Mouse (Mus musculus) ovary, adult 18-20 months (tissue): ENCODE measurements around the gene Mgat4c.

Experiments
- DNase-seq: peaks from one replicate; pipeline ENCODE4 v3.0.0; 2022; ENCODE audit warnings: low spot score, mixed read lengths

Mgat4c gene

GRCm38 (mm10) chr10:101681437-101681912 is at the start of gene Mgat4c:
TSS of gene Mgat4c (plus strand) at chr10:101681487.
- DNase-seq: no peak

GRCm38 (mm10) chr10:101635266-101635665 is 46.0 kb upstream of the Mgat4c start:
- DNase-seq: no peak

- no peak for DNase-seq
Measured at GRCm38 (mm10) chr10:101641048-101641447, 40.2 kb upstream of the Mgat4c start.

GRCm38 (mm10) chr10:101681914-101682313 is 627 bp downstream of the Mgat4c start:
- DNase-seq: no peak

- no peak for DNase-seq
Measured at GRCm38 (mm10) chr10:101761828-101762227, 80.5 kb downstream of the Mgat4c start.

- DNase-seq: no peak
Measured at GRCm38 (mm10) chr10:101770688-101771087, 89.4 kb downstream of the Mgat4c start.

- no peak for DNase-seq
Measured at GRCm38 (mm10) chr10:101771157-101771556, 89.9 kb downstream of the Mgat4c start.

- DNase-seq: no peak
Measured at GRCm38 (mm10) chr10:101783161-101783744, 102.0 kb downstream of the Mgat4c start.

GRCm38 (mm10) chr10:101795507-101795906 is 114.2 kb downstream of the Mgat4c start:
- DNase-seq: no peak

- no peak for DNase-seq
Measured at GRCm38 (mm10) chr10:101798831-101799474, 117.7 kb downstream of the Mgat4c start.

- DNase-seq: no peak
Measured at GRCm38 (mm10) chr10:101808768-101809167, 127.5 kb downstream of the Mgat4c start.

GRCm38 (mm10) chr10:101816902-101817301 is 135.6 kb downstream of the Mgat4c start:
- DNase-seq: no peak

GRCm38 (mm10) chr10:101827944-101828343 is 146.7 kb downstream of the Mgat4c start:
- no peak for DNase-seq

- DNase-seq: no peak
Measured at GRCm38 (mm10) chr10:101856115-101856514, 174.8 kb downstream of the Mgat4c start.

- no peak for DNase-seq
Measured at GRCm38 (mm10) chr10:101889866-101890265, 208.6 kb downstream of the Mgat4c start.

- no peak for DNase-seq
Measured at GRCm38 (mm10) chr10:101917328-101917814, 236.1 kb downstream of the Mgat4c start.

GRCm38 (mm10) chr10:101997612-101998011 is 316.3 kb downstream of the Mgat4c start:
- no peak for DNase-seq

- no peak for DNase-seq
Measured at GRCm38 (mm10) chr10:102042513-102042912, 361.2 kb downstream of the Mgat4c start.

GRCm38 (mm10) chr10:102056218-102056617 is 374.9 kb downstream of the Mgat4c start:
- no peak for DNase-seq

- DNase-seq: no peak
Measured at GRCm38 (mm10) chr10:102056975-102057565, 375.8 kb downstream of the Mgat4c start.

- no peak for DNase-seq
Measured at GRCm38 (mm10) chr10:102074541-102075398, 393.5 kb downstream of the Mgat4c start.

- no peak for DNase-seq
Measured at GRCm38 (mm10) chr10:102123153-102123552, 441.9 kb downstream of the Mgat4c start.
